Comparison of ENCODE assay signal across 11 mouse cellular contexts in genomic region chr13:34760518-34761287, GRCm38 (mm10). TPM values are rescaled to one million over a fixed set of nuclear protein-coding genes. Genes with fewer than 3 reads are reported as not detected.
DNase-seq lines count a peak whose midpoint lies in the region; ATAC-seq and TF ChIP-seq lines count a peak whose summit lies in the region.
"Had no signal": no experiment of that assay in that cellular context is flagged by ENCODE, and none has a peak within 500 bp of the region (broad histone marks: within the 10 kb centered on the region; RNA-seq: fewer than 3 reads in every experiment).

No protein-coding gene starts in this region.

- TF ChIP-seq EP300 in MEL (IDR thresholded peaks at IDR 0.05; ENCODE audit: low read depth in 1 of 2, low read length in 2 of 2) = no peak

- H3K36me3 ChIP-seq in intestine, embryonic 14.5 days (ENCODE audit: control insufficient read depth, insufficient read depth, low read length) = no peaks in the 10 kb centered on the region
- H3K36me3 ChIP-seq in intestine, postnatal 0 days (ENCODE audit: control insufficient read depth, insufficient read depth) = no peaks in the 10 kb centered on the region
- no peaks in the 10 kb centered on the region for H3K36me3 ChIP-seq in MEL (ENCODE audit: control insufficient read depth in 1 of 2, insufficient read depth in 2 of 2, low read length in 2 of 2)
- H3K36me3 ChIP-seq in embryonic facial prominence, embryonic 10.5 days (replicated peaks) = no peaks in the 10 kb centered on the region
- no peaks in the 10 kb centered on the region for H3K36me3 ChIP-seq in hindbrain, embryonic 16.5 days (ENCODE audit: control insufficient read depth, insufficient read depth, low read length)

- TF ChIP-seq POLR2A in MEL (IDR thresholded peaks at IDR 0.05; ENCODE audit: control insufficient read depth in 1 of 2, insufficient read depth in 1 of 2, low read depth in 1 of 2, low read length in 2 of 2, poor library complexity in 1 of 2) = no peak

- no peaks in the 10 kb centered on the region for H3K79me2 ChIP-seq in MEL (ENCODE audit: control insufficient read depth, insufficient read depth, low read length, poor library complexity)

- TF ChIP-seq RAD21 in MEL (IDR thresholded peaks at IDR 0.05; ENCODE audit: low read depth, low read length) = no peak

- WGBS in intestine, embryonic 14.5 days = 15% methylated on average over 7 of the region's 7 CpGs
- WGBS in intestine, postnatal 0 days = 29% methylated on average over 7 of the region's 7 CpGs
- 14% methylated on average over 7 of the region's 7 CpGs for WGBS in embryonic facial prominence, embryonic 10.5 days
- WGBS in hindbrain, embryonic 16.5 days = 13% methylated on average over 7 of the region's 7 CpGs

- DNase-seq in intestine, embryonic 14.5 days (ENCODE audit: low spot score) = no peak
- DNase-seq in MEL (ENCODE audit: low read depth, low spot score) = peak; percentile 10
- DNase-seq in embryonic facial prominence, embryonic 10.5 days (ENCODE audit: low spot score) = peak; percentile 47
- no peak for DNase-seq in spleen, adult 12 weeks (ENCODE audit: low spot score)
- no peak for DNase-seq in cerebellum, adult 8-10 months
- DNase-seq in urinary bladder, postnatal 36 days (ENCODE audit: low spot score in 2 of 2) = no peak
- DNase-seq: adrenal gland, postnatal 10 days; left cerebral cortex, postnatal 4 days had no signal

- no peaks in the 10 kb centered on the region for H3K9me3 ChIP-seq in intestine, embryonic 14.5 days (ENCODE audit: control insufficient read depth, low read length)
- H3K9me3 ChIP-seq in intestine, postnatal 0 days (ENCODE audit: control insufficient read depth) = no peaks in the 10 kb centered on the region
- H3K9me3 ChIP-seq in MEL (replicated peaks; ENCODE audit: insufficient read depth, low read length) = no peaks in the 10 kb centered on the region
- H3K9me3 ChIP-seq in embryonic facial prominence, embryonic 10.5 days = no peaks in the 10 kb centered on the region
- no peaks in the 10 kb centered on the region for H3K9me3 ChIP-seq in hindbrain, embryonic 16.5 days (ENCODE audit: control insufficient read depth, low read length)
- H3K9me3 ChIP-seq: megakaryocyte, embryonic 14.5 days had no signal

- H3K4me1 ChIP-seq in intestine, embryonic 14.5 days (replicated peaks; ENCODE audit: control insufficient read depth, insufficient read depth, low read length) = peaks cover 12% of the 10 kb centered on the region; the same call in 1 of the 2 replicates
- no peaks in the 10 kb centered on the region for H3K4me1 ChIP-seq in intestine, postnatal 0 days (replicated peaks; ENCODE audit: control insufficient read depth, insufficient read depth, low read length)
- H3K4me1 ChIP-seq in MEL (ENCODE audit: control insufficient read depth in 1 of 2, insufficient read depth in 2 of 2, low read length in 2 of 2) = no peaks in the 10 kb centered on the region
- peaks cover 25% of the 10 kb centered on the region for H3K4me1 ChIP-seq in embryonic facial prominence, embryonic 10.5 days
- peaks cover 6% of the 10 kb centered on the region; the same call in 1 of the 2 replicates for H3K4me1 ChIP-seq in hindbrain, embryonic 16.5 days (ENCODE audit: control insufficient read depth, insufficient read depth, low read depth, low read length)

- no peak for TF ChIP-seq CTCF in intestine, postnatal 0 days (IDR thresholded peaks at IDR 0.05; ENCODE audit: low read depth)
- no peak for TF ChIP-seq CTCF in MEL (IDR thresholded peaks at IDR 0.05 in 2 of 3, conservative IDR thresholded peaks at IDR 0.05 in 1 of 3; ENCODE audit: control insufficient read depth in 1 of 3, insufficient read depth in 1 of 3, low read depth in 2 of 3, low read length in 3 of 3, poor library complexity in 1 of 3, severe bottlenecking in 1 of 3)

- ATAC-seq in intestine, embryonic 14.5 days (replicated peaks; ENCODE audit: low FRiP score, low TSS enrichment, low read depth) = no peak
- no peak for ATAC-seq in intestine, postnatal 0 days
- peak; percentile 56; the same call in 1 of the 2 replicates for ATAC-seq in hindbrain, embryonic 16.5 days

- no peak overlapping the region for H3K4me3 ChIP-seq in intestine, embryonic 14.5 days (ENCODE audit: low read depth, low read length)
- H3K4me3 ChIP-seq in intestine, postnatal 0 days (ENCODE audit: low read depth, low read length) = no peak overlapping the region
- H3K4me3 ChIP-seq in MEL (ENCODE audit: control insufficient read depth in 1 of 2, insufficient read depth in 1 of 2, low read depth in 2 of 2, low read length in 2 of 2) = no peak overlapping the region
- 0 out of 2 replicates have a peak overlapping the region, but pooled peaks have one; percentile 11 for H3K4me3 ChIP-seq in embryonic facial prominence, embryonic 10.5 days
- no peak overlapping the region for H3K4me3 ChIP-seq in hindbrain, embryonic 16.5 days (ENCODE audit: low read length)
- H3K4me3 ChIP-seq: megakaryocyte, embryonic 14.5 days had no signal

- H3K27ac ChIP-seq in intestine, embryonic 14.5 days (ENCODE audit: low read depth) = peak overlapping the region; percentile 57; the same call in 1 of the 2 replicates
- no peak overlapping the region for H3K27ac ChIP-seq in intestine, postnatal 0 days (ENCODE audit: low read depth, low read length)
- H3K27ac ChIP-seq in MEL (ENCODE audit: control insufficient read depth, low read depth, low read length) = no peak overlapping the region
- peak overlapping the region; percentile 69 for H3K27ac ChIP-seq in embryonic facial prominence, embryonic 10.5 days (replicated peaks)
- peak overlapping the region; percentile 44; the same call in 1 of the 2 replicates for H3K27ac ChIP-seq in hindbrain, embryonic 16.5 days (ENCODE audit: low read depth, low read length)

- no peak overlapping the region for H3K9ac ChIP-seq in intestine, embryonic 14.5 days (ENCODE audit: low read length)
- no peak overlapping the region for H3K9ac ChIP-seq in intestine, postnatal 0 days (ENCODE audit: low read depth, low read length)
- H3K9ac ChIP-seq in MEL (ENCODE audit: control insufficient read depth, low read depth, low read length, poor library complexity, severe bottlenecking) = no peak overlapping the region
- H3K9ac ChIP-seq in hindbrain, embryonic 16.5 days (ENCODE audit: low read depth, low read length) = no peak overlapping the region

- H3K4me2 ChIP-seq in intestine, embryonic 14.5 days (ENCODE audit: low read length) = no peak overlapping the region
- no peak overlapping the region for H3K4me2 ChIP-seq in intestine, postnatal 0 days (replicated peaks; ENCODE audit: low read depth)
- H3K4me2 ChIP-seq in hindbrain, embryonic 16.5 days (ENCODE audit: low read length) = no peak overlapping the region

- no peaks in the 10 kb centered on the region for H3K27me3 ChIP-seq in intestine, embryonic 14.5 days (replicated peaks; ENCODE audit: control insufficient read depth, insufficient read depth, low read length)
- no peaks in the 10 kb centered on the region for H3K27me3 ChIP-seq in intestine, postnatal 0 days (replicated peaks; ENCODE audit: control insufficient read depth, insufficient read depth, low read length)
- peaks cover 2% of the 10 kb centered on the region in 2 experiments; a peak in 1 of 4 replicates for H3K27me3 ChIP-seq in MEL (ENCODE audit: control insufficient read depth in 1 of 2, insufficient read depth in 2 of 2, low read length in 2 of 2)
- H3K27me3 ChIP-seq in embryonic facial prominence, embryonic 10.5 days (replicated peaks; ENCODE audit: low read depth, poor library complexity, severe bottlenecking) = no peaks in the 10 kb centered on the region
- H3K27me3 ChIP-seq in hindbrain, embryonic 16.5 days (replicated peaks; ENCODE audit: control insufficient read depth, insufficient read depth, low read length) = no peaks in the 10 kb centered on the region

TF ChIP-seq in MEL, 35 proteins besides CTCF, POLR2A, EP300 and RAD21:
- TF ChIP-seq TCF12 (IDR thresholded peaks at IDR 0.05; ENCODE audit: low read depth, low read length) = no peak
- no peak for TF ChIP-seq E2F4 (IDR thresholded peaks at IDR 0.05; ENCODE audit: borderline replicate concordance, low read depth, low read length)
- TF ChIP-seq ETS1 (IDR thresholded peaks at IDR 0.05; ENCODE audit: low read depth, low read length) = no peak
- TF ChIP-seq BHLHE40 (IDR thresholded peaks at IDR 0.05; ENCODE audit: borderline replicate concordance, low read depth, low read length) = no peak
- TF ChIP-seq MAZ (IDR thresholded peaks at IDR 0.05; ENCODE audit: low read depth, low read length) = no peak
- TF ChIP-seq HCFC1 (IDR thresholded peaks at IDR 0.05; ENCODE audit: low read depth, low read length) = no peak
- no peak for TF ChIP-seq MAFK (IDR thresholded peaks at IDR 0.05; ENCODE audit: borderline replicate concordance, low read depth, low read length)
- TF ChIP-seq MYB (IDR thresholded peaks at IDR 0.05; ENCODE audit: low read depth, low read length) = no peak
- no peak for TF ChIP-seq NELFE (IDR thresholded peaks at IDR 0.05; ENCODE audit: low read depth, low read length)
- no peak for TF ChIP-seq USF1 (IDR thresholded peaks at IDR 0.05; ENCODE audit: low read depth, low read length)
- no peak for TF ChIP-seq MYC (IDR thresholded peaks at IDR 0.05; ENCODE audit: low read depth, low read length)
- no peak for TF ChIP-seq RCOR1 (IDR thresholded peaks at IDR 0.05; ENCODE audit: low read depth, low read length)
- no peak for TF ChIP-seq SIN3A (IDR thresholded peaks at IDR 0.05; ENCODE audit: low read length)
- TF ChIP-seq USF2 (IDR thresholded peaks at IDR 0.05; ENCODE audit: borderline replicate concordance in 1 of 2, insufficient read depth in 1 of 2, low read depth in 1 of 2, low read length in 2 of 2) = no peak
- no peak for TF ChIP-seq ELF1 (IDR thresholded peaks at IDR 0.05; ENCODE audit: low read depth, low read length)
- TF ChIP-seq ZMIZ1 (IDR thresholded peaks at IDR 0.05; ENCODE audit: low read depth, low read length) = no peak

RNA-seq across cellular contexts. Expression of gene Fam50b, which starts 26.1 kb away (rescaled TPM):
- polyA plus RNA-seq in intestine, embryonic 14.5 days (2014; fragmentation: Nextera tagmentation; extraction: Ambion mirVana) = not detected in 2 replicates
- polyA plus RNA-seq in intestine, postnatal 0 days (2015; fragmentation: Nextera tagmentation; extraction: Ambion mirVana) = 0.16 and 0.20 TPM in 2 replicates
- not detected in 2 replicates for total RNA-seq in MEL (2012; rRNA removed)
- polyA plus RNA-seq in MEL (2012; ENCODE audit: insufficient read depth in 1 of 2, insufficient read length in 2 of 2, low read depth in 1 of 2, low replicate concordance in 2 of 2, missing spikeins in 1 of 2) = not detected
- not detected in 2 replicates for polyA plus RNA-seq in embryonic facial prominence, embryonic 10.5 days (2016; fragmentation: Nextera tagmentation; extraction: Ambion mirVana)
- polyA plus RNA-seq in hindbrain, embryonic 16.5 days (2015; fragmentation: Nextera tagmentation; extraction: Ambion mirVana) = not detected in 2 replicates
- total RNA-seq: adrenal gland, postnatal 10 days; left cerebral cortex, postnatal 4 days had no signal

Comparison
In these comparisons a context has a peak if more than half of its experiments do, and no peak if none do; other contexts are left out.
1. H3K27ac ChIP-seq: peak in intestine, embryonic 14.5 days (single experiment), embryonic facial prominence, embryonic 10.5 days (single experiment) and hindbrain, embryonic 16.5 days (single experiment); none in intestine, postnatal 0 days (single experiment) and MEL (single experiment).
2. DNase-seq: peak in MEL (single experiment) and embryonic facial prominence, embryonic 10.5 days (single experiment); none in intestine, embryonic 14.5 days (single experiment), spleen, adult 12 weeks (single experiment), cerebellum, adult 8-10 months (single experiment) and urinary bladder, postnatal 36 days (0 of 2).